Mouse (Mus musculus) cerebellum, postnatal 4 days (tissue): ENCODE data around the gene Styxl1.

ENCODE experiments used
- DNase-seq, 2 experiments: peaks; one replicate each; pipeline ENCODE4 v3.0.0; 2022; ENCODE audit warnings: low spot score in 2 of 2, mixed read lengths in 1 of 2

Gene Styxl1

GRCm38 (mm10) chr5:135764971-135765370 lies 13.2 kb downstream of the Styxl1 start:
- DNase-seq = no peak

GRCm38 (mm10) chr5:135763526-135763925 lies 14.7 kb downstream of the Styxl1 start:
- peak; percentile 64 to 85 for DNase-seq

- DNase-seq = no peak
Measured at GRCm38 (mm10) chr5:135761881-135762280, 16.3 kb downstream of the Styxl1 start.

GRCm38 (mm10) chr5:135751595-135751994 lies 26.6 kb downstream of the Styxl1 start:
- DNase-seq = no peak

GRCm38 (mm10) chr5:135751041-135751440 lies 27.1 kb downstream of the Styxl1 start:
- DNase-seq = no peak

GRCm38 (mm10) chr5:135744742-135745141 lies 33.4 kb downstream of the Styxl1 start:
- no peak for DNase-seq

- peak; percentile 82 to 92 for DNase-seq
Measured at GRCm38 (mm10) chr5:135743741-135744609, 34.2 kb downstream of the Styxl1 start, which contains the start of gene Tmem120a. Gene Tmem120a (minus strand): TSS chr5:135744448.

- DNase-seq = peak in 1 of 2 experiments; percentile 26
Measured at GRCm38 (mm10) chr5:135742941-135743740, 35.0 kb downstream of the Styxl1 start.

GRCm38 (mm10) chr5:135742156-135742555 lies 36.0 kb downstream of the Styxl1 start:
- DNase-seq = no peak

- no peak for DNase-seq
Measured at GRCm38 (mm10) chr5:135738266-135738665, 39.9 kb downstream of the Styxl1 start.

- no peak for DNase-seq
Measured at GRCm38 (mm10) chr5:135737154-135737553, 41.0 kb downstream of the Styxl1 start.

GRCm38 (mm10) chr5:135736544-135736943 lies 41.6 kb downstream of the Styxl1 start:
- DNase-seq = no peak

GRCm38 (mm10) chr5:135735741-135736140 lies 42.4 kb downstream of the Styxl1 start:
- no peak for DNase-seq

- no peak for DNase-seq
Measured at GRCm38 (mm10) chr5:135734057-135734680, 44.0 kb downstream of the Styxl1 start.

- no peak for DNase-seq
Measured at GRCm38 (mm10) chr5:135733071-135733470, 45.1 kb downstream of the Styxl1 start.

GRCm38 (mm10) chr5:135731322-135731721 lies 46.9 kb downstream of the Styxl1 start:
- no peak for DNase-seq

- DNase-seq = no peak
Measured at GRCm38 (mm10) chr5:135730916-135731315, 47.3 kb downstream of the Styxl1 start.

- DNase-seq = no peak
Measured at GRCm38 (mm10) chr5:135730278-135730677, 47.9 kb downstream of the Styxl1 start.

- DNase-seq = no peak
Measured at GRCm38 (mm10) chr5:135729351-135729750, 48.8 kb downstream of the Styxl1 start.

- no peak for DNase-seq
Measured at GRCm38 (mm10) chr5:135728361-135728760, 49.8 kb downstream of the Styxl1 start.

- no peak for DNase-seq
Measured at GRCm38 (mm10) chr5:135727871-135728270, 50.3 kb downstream of the Styxl1 start.
